Mouse (Mus musculus) bone marrow macrophage, adult 2 months (primary cell): Measurements from ENCODE around the gene M6pr.

Source experiments
- CTCF ChIP-seq: IDR thresholded peaks from 2 replicates; pipeline ENCODE4 v1.5.1; 2012; ENCODE audit warnings: low read depth, mild to moderate bottlenecking, low read length, moderate library complexity
- POLR2A ChIP-seq: IDR thresholded peaks from 2 replicates; pipeline ENCODE4 v1.6.1; 2012; ENCODE audit warnings: mild to moderate bottlenecking, low read depth, low read length, borderline replicate concordance

- TF ChIP-seq CTCF (no peak), POLR2A (no peak)
Measured at GRCm38 (mm10) chr6:122299621-122300133, 8.8 kb upstream of the M6pr start.
